Mouse (Mus musculus) lung, postnatal 0 days (tissue): ENCODE data around the gene Abcb10.

Experiments used
- CTCF ChIP-seq: IDR thresholded peaks from 2 replicates; pipeline ENCODE4 v1.5.1; 2016; ENCODE audit warnings: antibody characterized with exemption, mild to moderate bottlenecking
- EP300 ChIP-seq: IDR thresholded peaks from 2 replicates; pipeline ENCODE4 v1.6.1; 2016; ENCODE audit warnings: antibody characterized with exemption, mild to moderate bottlenecking, control low read depth

DNA sequence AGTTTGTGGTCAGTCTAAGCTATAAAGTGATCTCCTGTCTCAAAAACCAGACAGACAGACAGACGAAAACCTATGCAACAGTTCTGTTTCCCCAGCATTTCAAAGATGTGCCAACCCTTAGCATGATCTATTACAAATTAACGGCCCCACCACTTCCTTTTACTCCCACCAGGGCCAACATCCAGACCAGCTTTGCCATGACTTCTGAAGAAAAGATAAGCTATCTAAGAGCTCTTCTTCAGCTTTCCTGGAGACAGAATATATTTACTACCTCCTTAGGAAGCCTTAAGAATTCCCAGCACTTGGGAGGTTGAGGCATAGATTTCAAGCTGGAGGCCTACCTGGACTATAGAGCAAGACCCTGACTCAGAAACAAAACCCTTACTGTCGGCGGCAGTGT lies 2.7 kb downstream of the Abcb10 start:
- TF ChIP-seq CTCF (no peak), EP300 (no peak)
